Comparison of ENCODE assay signal across 19 mouse cellular contexts in genomic region chr11:83394802-83395439, GRCm38 (mm10). TPM values are rescaled to one million over a fixed set of nuclear protein-coding genes. Genes with fewer than 3 reads are reported as not detected.
A peak's percentile ranks its signal among the peaks of the same experiment; 100 is the strongest.
DNase-seq lines count a peak whose midpoint lies in the region; ATAC-seq and TF ChIP-seq lines count a peak whose summit lies in the region.
"Had no signal": no experiment of that assay in that cellular context is flagged by ENCODE, and none has a peak within 500 bp of the region (broad histone marks: within the 10 kb centered on the region; RNA-seq: fewer than 3 reads in every experiment).

No protein-coding gene starts in this region.

- H3K9ac ChIP-seq in heart, embryonic 16.5 days (ENCODE audit: low read length): no peak overlapping the region
- no peak overlapping the region for H3K9ac ChIP-seq in hindbrain, embryonic 12.5 days
- H3K9ac ChIP-seq: embryonic facial prominence, embryonic 15.5 days; liver, embryonic 15.5 days; neural tube, embryonic 13.5 days had no signal

- WGBS in heart, embryonic 16.5 days: 38% methylated on average over 6 of the region's 6 CpGs
- 18% methylated on average over 6 of the region's 6 CpGs for WGBS in hindbrain, embryonic 12.5 days
- 35% methylated on average over 6 of the region's 6 CpGs for WGBS in cerebellum, adult 2 months

- no peaks in the 10 kb centered on the region for H3K9me3 ChIP-seq in heart, embryonic 16.5 days (replicated peaks; ENCODE audit: control insufficient read depth, low read length)
- no peaks in the 10 kb centered on the region for H3K9me3 ChIP-seq in hindbrain, embryonic 12.5 days (replicated peaks)
- H3K9me3 ChIP-seq: embryonic facial prominence, embryonic 15.5 days; liver, embryonic 15.5 days; neural tube, embryonic 13.5 days had no signal

- peak overlapping the region; percentile 60 for H3K27ac ChIP-seq in heart, embryonic 16.5 days (ENCODE audit: low read length)
- peak overlapping the region; percentile 55; the same call in 1 of the 2 replicates for H3K27ac ChIP-seq in hindbrain, embryonic 12.5 days
- no peak overlapping the region for H3K27ac ChIP-seq in cerebellum, adult 2 months (ENCODE audit: insufficient read depth, low read length)
- H3K27ac ChIP-seq: embryonic facial prominence, embryonic 15.5 days; liver, embryonic 15.5 days; neural tube, embryonic 13.5 days had no signal

- DNase-seq in heart, adult 8-10 months (ENCODE audit: low spot score): no peak
- DNase-seq in MN1 (ENCODE audit: low spot score): peak; percentile 12
- DNase-seq in brain, adult 2 months (ENCODE audit: low read depth, low spot score): peak; percentile 83
- no peak for DNase-seq in kidney, postnatal 25 days
- no peak for DNase-seq in cerebellum, adult 2 months
- DNase-seq in kidney, postnatal 36 days: no peak
- DNase-seq: adrenal gland, postnatal 14 days; cerebellum, adult 8-10 months; kidney, adult 18-20 months; left cerebral cortex, postnatal 4 days; right cerebral cortex, postnatal 25 days had no signal

- no peak for TF ChIP-seq CTCF in cerebellum, adult 2 months (IDR thresholded peaks at IDR 0.05; ENCODE audit: borderline replicate concordance, insufficient read depth, low read depth, low read length)

- no peaks in the 10 kb centered on the region for H3K27me3 ChIP-seq in heart, embryonic 16.5 days (ENCODE audit: control insufficient read depth, insufficient read depth, low read length)
- no peaks in the 10 kb centered on the region for H3K27me3 ChIP-seq in hindbrain, embryonic 12.5 days
- no peaks in the 10 kb centered on the region for H3K27me3 ChIP-seq in cerebellum, adult 2 months (ENCODE audit: control insufficient read depth, insufficient read depth, low read length)
- H3K27me3 ChIP-seq: embryonic facial prominence, embryonic 15.5 days; liver, embryonic 15.5 days; neural tube, embryonic 13.5 days; Patski had no signal

- no peak for ATAC-seq in heart, embryonic 16.5 days (replicated peaks; ENCODE audit: extremely low read depth, insufficient read depth, low FRiP score)
- no peak; the same call in 1 of the 2 replicates for ATAC-seq in hindbrain, embryonic 12.5 days (ENCODE audit: low FRiP score)
- ATAC-seq: Patski had no signal

- no peak overlapping the region for H3K4me3 ChIP-seq in heart, embryonic 16.5 days (ENCODE audit: low read length)
- no peak overlapping the region for H3K4me3 ChIP-seq in hindbrain, embryonic 12.5 days
- no peak overlapping the region for H3K4me3 ChIP-seq in cerebellum, adult 2 months (replicated peaks; ENCODE audit: insufficient read depth, low read depth, low read length)
- H3K4me3 ChIP-seq: embryonic facial prominence, embryonic 15.5 days; liver, embryonic 15.5 days; neural tube, embryonic 13.5 days had no signal

- no peak for TF ChIP-seq POLR2A in cerebellum, adult 2 months (IDR thresholded peaks at IDR 0.05; ENCODE audit: borderline replicate concordance, insufficient read depth, low read length)

- H3K36me3 ChIP-seq in heart, embryonic 16.5 days (ENCODE audit: control insufficient read depth, insufficient read depth): peaks cover 21% of the 10 kb centered on the region
- peaks cover 59% of the 10 kb centered on the region for H3K36me3 ChIP-seq in hindbrain, embryonic 12.5 days

- peaks cover 22% of the 10 kb centered on the region for H3K4me1 ChIP-seq in heart, embryonic 16.5 days (ENCODE audit: control insufficient read depth, insufficient read depth, low read length)
- H3K4me1 ChIP-seq in hindbrain, embryonic 12.5 days: peaks cover 10% of the 10 kb centered on the region
- peaks cover 18% of the 10 kb centered on the region; the same call in 1 of the 2 replicates for H3K4me1 ChIP-seq in cerebellum, adult 2 months (ENCODE audit: control insufficient read depth, insufficient read depth, low read length)
- H3K4me1 ChIP-seq: embryonic facial prominence, embryonic 15.5 days; liver, embryonic 15.5 days had no signal

- H3K4me2 ChIP-seq in heart, embryonic 16.5 days (ENCODE audit: low read depth, low read length): no peak overlapping the region
- no peak overlapping the region for H3K4me2 ChIP-seq in hindbrain, embryonic 12.5 days (replicated peaks)
- H3K4me2 ChIP-seq: embryonic facial prominence, embryonic 15.5 days; liver, embryonic 15.5 days; neural tube, embryonic 13.5 days had no signal

RNA-seq across cellular contexts. Expression of gene Rasl10b, which starts 14.0 kb away (rescaled TPM):
- polyA plus RNA-seq in heart, embryonic 16.5 days (2015; fragmentation: Nextera tagmentation; extraction: Ambion mirVana): 5.7 and 9.1 TPM in 2 replicates
- total RNA-seq in heart, adult 8-10 months (2022): 10 to 100 TPM; 67.6 to 90.2 (median 81.9) TPM
- polyA plus RNA-seq in hindbrain, embryonic 12.5 days (2016; fragmentation: Nextera tagmentation; extraction: Ambion mirVana): 16.8 and 17.7 TPM in 2 replicates
- 121 and 126 TPM in 2 replicates for polyA plus RNA-seq in cerebellum, adult 2 months (2012; rRNA removed)
- total RNA-seq: megakaryocyte, adult 5-6 weeks had no signal

RNA-seq across cellular contexts. Expression of gene Gas2l2, which starts 34.3 kb away (rescaled TPM):
- 0.11 and 0.12 TPM in 2 replicates for polyA plus RNA-seq in heart, embryonic 16.5 days (2015; fragmentation: Nextera tagmentation; extraction: Ambion mirVana)
- total RNA-seq in heart, adult 8-10 months (2022): not detected
- polyA plus RNA-seq in hindbrain, embryonic 12.5 days (2016; fragmentation: Nextera tagmentation; extraction: Ambion mirVana): 0.59 and 0.76 TPM in 2 replicates
- polyA plus RNA-seq in cerebellum, adult 2 months (2012; rRNA removed): 0.16 and 0.22 TPM in 2 replicates
- total RNA-seq: adrenal gland, postnatal 14 days; megakaryocyte, adult 5-6 weeks had no signal
- polyA plus RNA-seq: liver, embryonic 15.5 days; Patski had no signal

RNA-seq across cellular contexts. Expression of gene 1700020L24Rik, which starts 42.6 kb away (rescaled TPM):
- 1.4 and 1.5 TPM in 2 replicates for polyA plus RNA-seq in heart, embryonic 16.5 days (2015; fragmentation: Nextera tagmentation; extraction: Ambion mirVana)
- total RNA-seq in heart, adult 8-10 months (2022): not detected
- polyA plus RNA-seq in hindbrain, embryonic 12.5 days (2016; fragmentation: Nextera tagmentation; extraction: Ambion mirVana): 0.30 and 0.45 TPM in 2 replicates
- 1.5 and 3.1 TPM in 2 replicates for polyA plus RNA-seq in cerebellum, adult 2 months (2012; rRNA removed)
- total RNA-seq: layer of hippocampus, postnatal 10 days had no signal
- polyA plus RNA-seq: neural tube, embryonic 13.5 days had no signal

Comparison
In these comparisons a context has a peak if more than half of its experiments do, and no peak if none do; other contexts are left out.
1. DNase-seq: peak in MN1 (single experiment) and brain, adult 2 months (single experiment); none in heart, adult 8-10 months (single experiment), kidney, postnatal 25 days (0 of 2), cerebellum, adult 2 months (0 of 2) and kidney, postnatal 36 days (0 of 2).